Mouse (Mus musculus): ENCODE measurements around the gene Crispld2.

Crispld2 gene

DNA sequence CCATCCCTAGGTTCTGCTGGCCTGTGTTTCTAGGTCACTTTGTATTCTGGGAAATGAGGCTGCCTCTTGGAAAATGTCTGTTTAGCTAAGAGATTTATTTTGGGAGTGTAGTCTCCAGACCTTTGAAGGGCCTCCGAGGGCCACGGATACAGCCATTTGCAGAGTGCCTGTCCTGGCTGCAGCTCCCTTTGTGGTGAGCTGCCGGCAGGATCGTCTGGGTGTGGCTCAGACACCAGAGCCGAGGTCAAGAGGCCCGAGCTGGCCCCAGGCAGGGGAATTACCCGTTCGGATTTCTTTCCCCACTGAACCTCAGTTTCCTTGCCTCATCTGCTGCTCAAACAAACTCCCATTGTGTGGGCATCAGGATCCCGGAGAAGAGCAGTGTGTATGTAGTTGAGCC, 43.9 kb downstream of the Crispld2 start:
- DNase-seq (ENCODE audit: low spot score in 2 of 2), result no peak

- no peak for DNase-seq (ENCODE audit: low spot score in 2 of 2)
These were observed 44.3 kb downstream of the Crispld2 start for GRCm38 (mm10) chr8:120036578-120036977.

DNA sequence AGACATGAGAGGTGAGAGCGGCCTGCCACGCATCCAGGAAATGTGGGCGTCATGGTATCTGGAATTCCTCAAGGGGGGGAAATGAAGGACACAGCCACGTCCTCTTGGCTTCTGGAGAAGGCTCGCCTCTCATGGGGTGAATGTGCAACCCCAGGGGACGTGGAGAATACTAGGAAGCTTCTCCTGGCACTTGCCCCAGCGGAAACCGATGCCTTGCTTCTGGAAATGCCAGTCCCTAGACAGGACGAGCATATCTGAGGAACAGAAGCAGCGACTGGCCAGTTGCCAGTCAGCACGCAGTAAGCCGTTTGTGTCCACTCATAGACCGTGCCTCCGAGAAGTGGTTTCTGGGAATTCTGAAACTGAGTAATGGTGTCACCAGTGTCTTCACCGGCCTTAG, 45.0 kb downstream of the Crispld2 start:
- DNase-seq (ENCODE audit: low spot score in 2 of 2), result no peak

DNA sequence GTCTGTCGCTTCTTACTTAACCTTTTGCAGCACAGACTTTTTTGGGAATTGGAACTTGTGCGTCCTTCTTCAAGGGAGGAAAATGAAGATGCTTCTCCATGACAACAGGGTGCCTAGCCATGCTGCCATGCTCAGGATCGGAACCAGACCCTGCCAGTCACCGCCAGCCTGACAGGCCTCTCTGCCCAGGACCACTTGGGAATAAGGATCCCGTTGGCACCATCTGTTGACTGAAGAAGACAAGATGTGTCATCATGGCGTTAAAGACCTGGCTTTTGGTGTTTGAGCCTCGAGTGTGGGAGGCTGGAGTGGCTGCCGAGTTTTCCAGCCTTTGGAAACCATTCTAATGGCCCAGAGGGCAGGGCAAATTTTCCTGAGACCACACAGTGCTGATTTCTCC, 45.4 kb downstream of the Crispld2 start:
- DNase-seq (ENCODE audit: low spot score in 2 of 2), result no peak

DNA sequence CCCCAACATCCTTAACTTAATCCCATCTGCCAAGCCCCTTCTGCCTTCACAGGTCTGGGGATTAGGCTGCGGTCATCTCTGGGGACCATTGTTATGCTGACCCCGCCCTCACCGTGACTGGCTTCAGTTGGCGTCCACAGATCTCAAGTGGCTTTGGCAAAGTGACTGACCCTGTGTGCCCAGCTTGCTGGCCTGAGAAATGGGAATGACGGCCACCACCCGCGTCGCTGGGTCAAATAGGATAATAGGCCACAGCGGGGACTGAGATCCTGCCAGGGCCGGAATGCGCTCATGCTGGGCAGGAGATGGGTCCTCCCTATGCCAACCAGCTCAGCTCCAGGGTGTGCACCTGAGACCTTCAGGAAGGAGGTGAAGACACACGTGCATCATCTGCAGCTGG, 46.5 kb downstream of the Crispld2 start:
- DNase-seq (ENCODE audit: low spot score in 2 of 2), result no peak

DNA sequence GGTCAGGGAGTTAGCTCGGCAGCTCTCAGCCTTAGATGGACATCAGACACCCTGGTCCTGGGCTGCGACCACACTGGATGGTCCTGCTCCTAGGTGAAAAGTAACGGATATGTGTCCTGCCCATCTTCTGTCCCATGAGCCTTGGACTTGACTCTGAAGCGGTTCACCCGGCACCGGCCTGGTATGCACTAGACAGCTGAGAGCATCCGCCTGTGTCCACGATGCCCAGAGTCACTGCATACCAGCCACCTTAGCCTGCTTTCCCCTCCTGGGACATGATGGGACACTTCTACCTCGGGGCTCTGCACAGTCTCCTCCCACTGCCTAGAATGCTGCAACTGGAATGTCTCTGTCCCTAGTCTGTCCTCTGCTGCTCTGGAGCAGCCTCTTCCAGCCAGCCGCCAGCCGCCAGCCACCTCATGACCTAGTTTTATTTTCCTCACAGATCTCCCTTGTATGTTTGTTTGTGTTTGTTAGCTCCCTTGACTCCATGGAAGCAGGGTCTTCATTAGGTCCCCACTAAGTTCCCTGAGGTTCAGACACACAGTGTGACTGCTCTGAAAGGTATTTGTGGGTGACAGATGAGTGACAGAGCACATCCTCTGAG, 47.2 kb downstream of the Crispld2 start:
- DNase-seq (ENCODE audit: low spot score in 2 of 2), result no peak

DNA sequence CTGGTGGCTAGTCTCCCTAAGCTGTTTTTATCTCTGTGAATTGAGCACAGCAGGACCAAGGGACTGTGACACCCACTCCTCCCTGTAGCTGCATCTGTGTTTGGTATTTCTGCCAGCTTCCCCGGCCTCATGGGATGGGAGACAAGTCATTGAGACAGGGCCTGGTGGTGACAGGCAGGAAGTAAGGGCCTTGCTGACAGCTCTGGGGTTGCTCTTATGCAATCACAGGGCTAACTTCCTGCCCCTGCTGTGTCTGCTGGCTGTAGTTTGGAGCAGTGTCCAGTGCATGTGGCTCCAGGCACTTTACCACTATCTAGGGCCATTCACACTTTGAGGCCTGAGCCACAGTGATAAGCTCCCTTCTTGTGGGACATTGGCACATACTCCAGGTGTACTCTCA, 48.6 kb downstream of the Crispld2 start:
- no peak for DNase-seq (ENCODE audit: low spot score in 2 of 2)

DNA sequence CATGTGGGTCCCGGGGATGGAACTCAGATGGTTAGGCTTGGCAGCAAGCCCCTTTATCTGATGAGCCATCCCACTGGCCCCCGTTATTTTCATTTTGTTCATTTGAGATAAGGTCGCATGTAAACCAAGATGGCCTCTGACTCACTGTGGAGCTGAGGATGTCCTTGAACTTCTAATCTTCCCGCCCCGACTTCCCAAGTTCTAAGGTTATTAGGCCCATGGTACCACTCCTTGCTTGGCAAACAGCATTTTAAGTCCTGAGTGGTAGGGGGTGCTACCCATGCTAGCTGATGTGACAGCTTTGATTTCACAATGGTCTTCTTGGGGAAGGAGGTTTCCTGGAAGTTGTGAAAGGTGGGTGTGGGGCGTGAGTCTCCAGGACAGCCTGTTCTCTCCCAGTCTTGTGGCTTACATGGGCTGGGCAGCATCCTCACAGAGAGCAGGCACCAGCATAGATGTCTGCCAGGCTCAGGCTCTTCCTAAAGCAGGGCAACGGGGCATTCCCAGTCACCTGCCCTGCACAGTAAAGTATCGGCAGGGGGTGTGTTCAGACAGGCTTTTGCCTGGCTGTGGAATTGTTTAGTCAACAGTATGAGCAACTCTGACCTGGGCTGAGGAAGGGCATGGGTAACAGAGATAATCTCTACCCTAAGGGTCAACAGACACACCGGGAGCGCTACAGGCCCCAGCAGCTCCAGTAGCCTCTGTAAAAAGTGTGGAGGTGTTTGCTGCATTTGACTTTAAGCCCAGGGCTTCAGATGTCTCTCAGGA, 50.5 kb downstream of the Crispld2 start:
- DNase-seq (ENCODE audit: low spot score in 2 of 2), result no peak

- no peak for DNase-seq (ENCODE audit: low spot score in 2 of 2)
These were observed 52.7 kb downstream of the Crispld2 start for GRCm38 (mm10) chr8:120044907-120045306.

GRCm38 (mm10) chr8:120045471-120045870, 53.2 kb downstream of the Crispld2 start:
- no peak for DNase-seq (ENCODE audit: low spot score in 2 of 2)

- DNase-seq (ENCODE audit: low spot score in 2 of 2), result no peak
These were observed 54.2 kb downstream of the Crispld2 start for GRCm38 (mm10) chr8:120046258-120047020.

GRCm38 (mm10) chr8:120049949-120050348, 57.7 kb downstream of the Crispld2 start:
- no peak for DNase-seq (ENCODE audit: low spot score in 2 of 2)

DNA sequence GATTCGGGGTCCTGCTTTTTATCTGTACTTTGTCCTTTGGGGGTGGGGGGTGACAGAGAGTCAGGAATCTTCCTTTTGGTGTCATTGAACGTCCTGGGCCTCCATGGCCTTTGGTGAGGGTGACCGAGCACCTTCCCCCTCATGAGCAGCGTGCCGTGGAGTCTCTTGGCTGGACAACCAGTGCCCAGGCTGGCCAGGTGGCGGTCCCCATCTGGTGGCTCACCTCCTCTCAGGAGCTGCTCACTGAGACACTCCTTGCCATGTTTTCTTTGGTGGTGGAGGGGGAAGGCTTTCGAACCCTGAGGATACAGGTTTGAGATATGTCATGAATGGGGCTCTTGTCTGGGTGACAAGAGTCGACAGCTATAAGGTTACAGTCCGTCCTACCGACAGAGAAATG, 58.1 kb downstream of the Crispld2 start:
- no peak for DNase-seq (ENCODE audit: low spot score in 2 of 2)

DNA sequence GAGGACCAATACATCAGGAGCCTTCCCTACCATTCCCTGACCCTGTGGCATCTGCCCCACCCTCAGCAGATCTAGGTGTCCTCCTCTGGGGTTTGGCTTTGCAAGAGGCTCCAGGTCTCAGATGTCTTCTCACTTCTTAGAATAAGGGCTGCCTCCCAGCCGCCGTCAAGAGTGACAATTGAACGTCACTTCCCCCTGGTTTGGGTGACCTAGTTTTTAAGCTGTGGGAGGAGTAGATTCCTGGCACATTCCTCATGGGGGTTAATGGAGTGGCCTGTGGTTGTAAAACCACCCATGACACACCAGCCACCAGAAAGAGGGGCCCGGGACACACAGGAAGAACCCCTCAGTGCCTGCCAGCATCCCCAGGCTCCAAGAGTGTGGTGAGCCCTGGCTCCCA, 58.8 kb downstream of the Crispld2 start:
- DNase-seq (ENCODE audit: low spot score in 2 of 2), result no peak

GRCm38 (mm10) chr8:120051908-120052307, 59.7 kb downstream of the Crispld2 start:
- DNase-seq (ENCODE audit: low spot score in 2 of 2), result no peak

- no peak for DNase-seq (ENCODE audit: low spot score in 2 of 2)
These were observed 60.1 kb downstream of the Crispld2 start for GRCm38 (mm10) chr8:120052318-120052717.

DNA sequence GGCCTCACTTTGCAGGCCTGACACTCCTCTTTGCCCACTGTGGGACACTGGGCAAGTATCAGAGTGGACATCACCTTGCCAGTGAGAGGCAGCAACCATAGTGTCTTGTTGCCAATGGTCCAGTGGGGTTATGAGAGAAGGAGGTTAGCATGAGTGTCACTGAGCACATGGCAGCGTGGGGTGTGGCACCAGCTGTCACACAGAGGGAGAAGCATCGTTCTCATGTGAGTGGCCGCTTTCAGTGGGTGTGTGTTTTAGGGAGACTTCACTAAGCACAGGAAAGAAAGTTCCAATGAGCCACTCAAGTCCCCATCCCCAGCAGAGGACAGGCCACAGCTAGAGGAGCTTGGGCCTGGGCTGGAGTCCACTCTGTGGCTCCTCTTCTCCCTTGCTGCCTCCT, 62.6 kb downstream of the Crispld2 start:
- DNase-seq (ENCODE audit: low spot score in 2 of 2), result no peak

DNA sequence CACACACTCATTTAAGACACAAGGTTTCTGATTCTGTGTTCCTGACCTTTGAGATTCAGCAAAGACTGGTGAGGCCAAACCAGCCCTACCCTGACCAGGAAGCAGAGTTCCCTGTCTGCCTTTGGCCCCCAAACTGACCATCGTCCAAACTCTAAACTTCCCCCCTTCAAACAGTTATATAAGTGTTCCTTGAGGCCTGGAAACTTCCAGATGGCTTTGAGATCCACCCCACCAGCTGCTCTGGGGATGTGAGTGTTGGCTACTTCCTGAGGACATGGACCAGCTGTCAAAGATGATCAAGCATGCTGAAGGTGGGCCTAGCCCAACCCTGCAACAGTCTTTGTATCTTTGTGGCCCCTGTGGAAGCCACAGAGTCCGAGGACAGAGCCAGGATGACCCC, 64.8 kb downstream of the Crispld2 start:
- no peak for DNase-seq (ENCODE audit: low spot score in 2 of 2)

- DNase-seq (ENCODE audit: low spot score in 2 of 2), result no peak
These were observed 70.5 kb downstream of the Crispld2 start for GRCm38 (mm10) chr8:120062742-120063141.

- DNase-seq (ENCODE audit: low spot score in 2 of 2), result no peak
These were observed 71.1 kb downstream of the Crispld2 start for GRCm38 (mm10) chr8:120063326-120063725.

- DNase-seq (ENCODE audit: low spot score in 2 of 2), result no peak
These were observed 73.4 kb downstream of the Crispld2 start for GRCm38 (mm10) chr8:120065611-120066010.

DNA sequence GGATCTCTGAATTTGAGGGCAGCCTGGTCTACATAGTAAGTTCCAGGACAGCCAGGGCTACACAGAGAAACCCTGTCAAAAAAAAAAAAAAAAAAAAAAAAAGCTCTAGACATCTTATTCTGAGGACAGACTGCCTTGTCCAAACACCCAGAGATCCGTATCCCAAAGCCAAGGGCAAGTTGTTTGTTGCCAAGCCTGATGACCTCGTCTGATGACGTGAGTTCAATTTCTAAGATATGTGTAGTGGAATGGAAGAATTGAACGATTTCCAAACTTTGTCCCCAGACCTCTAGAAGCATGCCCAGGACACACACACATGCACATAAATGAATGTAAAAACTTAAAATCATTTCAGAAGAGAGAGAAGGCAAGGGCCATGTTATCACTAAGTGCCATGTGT, 74.0 kb downstream of the Crispld2 start:
- no peak for DNase-seq (ENCODE audit: low spot score in 2 of 2)
